Mouse (Mus musculus): ENCODE results near the gene Kif26a.

Gene Kif26a

DNA sequence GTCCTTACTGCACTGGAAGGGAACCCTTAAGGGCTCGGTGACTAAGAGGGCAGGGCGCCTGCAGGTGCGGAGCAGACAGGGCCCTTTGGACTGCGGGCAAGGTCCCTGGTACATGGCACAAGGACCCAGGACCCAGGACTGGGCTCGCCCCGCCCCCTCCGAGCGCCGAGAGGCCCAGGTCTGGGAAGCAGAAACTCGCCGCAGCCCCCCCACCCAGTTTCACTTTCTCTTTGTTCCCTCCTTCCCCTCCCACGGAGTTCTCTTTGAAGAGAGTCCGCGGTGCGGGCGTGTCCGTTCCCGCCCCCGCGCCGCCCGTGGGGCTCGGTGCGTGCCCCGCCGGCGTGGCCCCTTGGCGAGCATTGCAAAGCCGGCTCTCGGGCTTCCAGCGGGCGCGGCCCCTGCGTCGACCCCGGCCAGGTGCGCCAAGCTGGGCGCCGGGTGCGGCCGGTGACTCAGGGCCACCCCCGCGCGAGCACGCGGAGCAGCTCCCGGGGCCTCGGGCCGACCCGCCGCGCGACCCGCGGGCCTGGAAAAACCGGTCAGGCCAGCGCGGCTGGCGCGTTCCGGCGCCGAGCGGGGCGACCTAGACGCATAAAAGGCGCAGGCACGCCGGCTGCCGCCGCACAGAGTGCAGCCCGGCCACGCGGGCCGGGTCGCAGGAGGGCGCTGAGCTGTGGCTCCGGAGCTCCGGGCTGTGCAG, 15.7 kb upstream of the Kif26a start:
- no peak for DNase-seq (ENCODE audit: low spot score in 2 of 2)

GRCm38 (mm10) chr12:112130957-112131356, 15.1 kb upstream of the Kif26a start:
- DNase-seq (ENCODE audit: low spot score in 2 of 2) = no peak

DNA sequence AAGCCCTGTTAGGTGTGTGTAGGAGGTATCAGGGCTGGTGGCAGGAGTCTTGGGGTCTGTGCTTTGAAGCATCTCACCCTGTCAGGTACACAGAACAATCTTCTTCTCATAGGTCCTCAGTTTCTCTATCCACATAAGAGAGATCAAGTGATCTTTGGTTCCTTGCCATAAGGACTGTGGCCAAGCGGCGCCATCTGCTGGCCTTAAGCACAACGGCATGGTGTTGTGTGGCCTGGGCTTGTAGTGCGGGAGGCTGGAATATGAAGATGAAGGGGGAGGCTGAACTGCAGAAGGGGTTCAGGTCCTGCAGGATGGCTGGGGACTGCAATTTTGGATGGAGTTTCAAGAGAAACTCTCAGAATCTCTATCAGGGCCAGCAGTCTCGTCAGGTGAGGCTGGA, 5.8 kb upstream of the Kif26a start:
- DNase-seq (ENCODE audit: low spot score in 2 of 2) = peak; percentile 33 to 39

- no peak for DNase-seq (ENCODE audit: low spot score in 2 of 2)
Observed at GRCm38 (mm10) chr12:112140745-112141144, 5.3 kb upstream of the Kif26a start.

DNA sequence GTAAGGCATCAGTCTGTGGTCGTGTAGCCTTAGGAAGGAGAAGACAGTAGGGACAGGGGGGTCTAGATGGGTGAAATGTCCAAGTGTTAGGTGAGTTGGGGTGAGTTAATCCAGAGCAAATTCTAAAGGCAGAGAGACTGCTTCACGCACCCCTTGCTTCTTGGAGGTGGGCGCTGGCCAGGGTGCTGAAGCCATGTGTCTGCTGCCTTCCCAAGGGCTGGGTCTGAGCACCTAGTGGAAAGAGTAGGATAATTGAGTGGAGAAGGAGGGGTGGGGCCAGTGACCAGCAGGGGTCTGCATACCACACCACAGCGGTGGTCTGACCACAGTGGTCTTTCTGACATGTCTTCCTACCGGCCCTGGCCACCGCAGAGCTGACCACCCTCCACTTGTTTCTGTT, 4.7 kb upstream of the Kif26a start:
- no peak for DNase-seq (ENCODE audit: low spot score in 2 of 2)

DNA sequence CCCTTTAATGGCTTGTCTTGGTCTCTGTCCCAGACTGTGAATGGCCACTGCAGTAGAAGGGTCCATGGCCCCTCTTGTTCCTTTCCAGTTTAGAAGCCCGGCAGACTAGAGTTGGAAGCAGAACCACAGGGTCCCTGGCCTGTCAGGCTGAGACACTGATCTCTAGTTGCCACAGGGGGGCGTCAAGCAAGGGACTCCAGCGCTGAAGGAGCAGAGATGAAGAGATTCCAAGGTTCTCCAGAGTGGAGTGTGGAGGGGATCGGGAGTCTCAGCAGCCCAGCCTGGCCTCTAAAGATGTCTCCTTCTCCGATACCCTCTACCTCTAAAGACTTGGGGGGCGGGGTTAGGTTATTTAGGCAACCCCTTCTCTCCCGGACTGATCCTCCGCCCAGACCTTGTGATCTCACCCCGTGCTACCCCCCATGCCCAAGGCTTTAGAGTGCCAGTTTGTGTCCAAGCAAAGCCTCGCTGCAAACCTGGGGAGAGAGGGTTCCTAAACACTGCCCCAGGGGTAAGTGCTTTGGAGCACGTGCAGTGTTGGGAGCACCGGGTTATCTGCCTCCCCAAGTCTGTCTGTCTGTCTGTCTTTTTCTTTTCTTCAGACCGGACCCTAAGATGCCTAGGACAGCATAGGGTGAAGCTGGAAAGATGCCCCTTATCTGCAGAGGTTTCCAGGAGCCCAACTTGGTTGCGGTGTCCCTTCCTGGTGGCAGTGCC, 2.7 kb upstream of the Kif26a start:
- DNase-seq (ENCODE audit: low spot score in 2 of 2) = no peak

GRCm38 (mm10) chr12:112143833-112144201, 2.2 kb upstream of the Kif26a start:
- no peak for DNase-seq (ENCODE audit: low spot score in 2 of 2)

DNA sequence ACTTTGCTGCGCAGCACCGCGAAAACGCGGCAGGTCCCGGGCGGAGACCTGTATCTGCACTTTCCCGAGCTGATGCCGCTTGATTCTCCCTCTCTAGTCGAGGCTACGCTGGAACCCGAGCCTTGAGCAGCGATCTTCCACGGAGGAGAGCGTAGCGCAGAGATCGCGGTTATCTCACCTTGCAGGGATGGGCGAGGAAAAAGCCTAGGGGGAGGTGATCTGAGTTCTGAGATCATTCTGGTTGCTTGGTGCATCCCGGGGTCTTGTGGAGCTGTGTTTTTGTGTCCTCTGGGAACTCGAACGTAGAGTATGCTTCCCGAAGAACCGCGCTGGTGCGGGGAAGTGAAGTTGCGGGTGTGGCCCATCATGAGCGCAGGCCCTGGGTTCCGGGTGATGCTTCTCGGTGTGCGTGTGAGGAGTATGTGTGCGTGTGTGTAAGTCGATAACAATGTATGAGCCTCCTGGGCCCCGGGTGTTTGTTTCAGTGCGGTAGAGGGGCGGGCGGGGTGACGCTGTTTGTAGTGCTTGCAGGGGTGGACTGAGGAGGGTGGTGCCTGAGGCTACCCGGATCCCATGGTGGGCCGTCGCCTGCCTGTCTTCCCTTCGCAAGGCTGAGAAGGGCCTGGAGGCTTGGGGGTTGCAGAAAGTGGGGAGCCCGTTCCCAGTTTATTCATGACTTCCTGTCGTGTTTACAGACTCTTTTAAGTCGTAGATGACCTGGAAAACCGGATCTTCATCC, 1.5 kb upstream of the Kif26a start:
- DNase-seq (ENCODE audit: low spot score in 2 of 2) = no peak

- DNase-seq (ENCODE audit: low spot score in 2 of 2) = peak; percentile 62 to 65
Observed at GRCm38 (mm10) chr12:112145211-112145874, 665 bp upstream of the Kif26a start.

- DNase-seq (ENCODE audit: low spot score in 2 of 2) = no peak
Observed at GRCm38 (mm10) chr12:112147365-112147764, 1.4 kb downstream of the Kif26a start.

- no peak for DNase-seq (ENCODE audit: low spot score in 2 of 2)
Observed at GRCm38 (mm10) chr12:112150011-112150410, 4.0 kb downstream of the Kif26a start.

- DNase-seq (ENCODE audit: low spot score in 2 of 2) = no peak
Observed at GRCm38 (mm10) chr12:112151244-112151979, 5.4 kb downstream of the Kif26a start.

GRCm38 (mm10) chr12:112151980-112152362, 6.0 kb downstream of the Kif26a start:
- DNase-seq (ENCODE audit: low spot score in 2 of 2) = no peak

DNA sequence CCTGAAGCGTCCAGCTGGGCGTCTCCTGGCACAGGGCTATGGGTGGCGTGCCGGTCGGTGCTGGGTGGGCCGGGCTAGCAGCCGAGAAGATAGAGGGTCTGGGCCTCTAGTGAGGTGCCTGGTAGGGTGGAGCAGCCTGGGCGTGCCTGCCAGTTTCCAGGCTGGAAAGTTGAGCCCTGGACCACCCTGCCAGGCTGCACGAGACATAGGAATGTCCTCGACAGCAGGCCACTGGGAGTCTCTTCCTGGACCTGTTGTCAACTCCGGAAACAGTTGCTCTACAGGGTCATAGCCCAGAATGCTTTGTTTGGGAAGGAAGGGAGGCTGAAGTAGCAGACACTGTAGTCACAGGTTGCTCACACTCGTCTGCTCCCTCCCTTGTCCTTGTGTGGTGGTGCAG, 7.6 kb downstream of the Kif26a start:
- no peak for DNase-seq (ENCODE audit: low spot score in 2 of 2)

DNA sequence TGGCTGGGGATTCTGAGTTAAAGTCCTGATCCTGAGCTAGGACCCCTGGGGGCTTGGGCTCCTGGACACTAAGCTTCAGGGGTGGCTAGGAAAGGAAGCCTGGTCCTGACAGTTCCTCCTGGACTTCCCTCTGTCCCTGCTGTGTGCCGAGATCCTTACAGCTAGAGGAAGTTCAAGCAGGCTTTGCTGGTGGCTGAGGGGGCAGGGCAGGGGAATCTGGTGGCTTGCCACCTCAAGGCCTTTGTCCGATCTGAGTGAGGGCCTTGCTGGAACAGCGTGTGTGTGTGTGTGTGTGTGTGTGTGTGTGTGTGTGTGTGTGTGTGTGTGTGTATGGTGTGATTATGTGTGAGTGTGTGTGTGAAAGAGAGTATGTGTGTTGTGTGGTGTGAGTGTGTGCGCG, 8.5 kb downstream of the Kif26a start:
- DNase-seq (ENCODE audit: low spot score in 2 of 2) = no peak

DNA sequence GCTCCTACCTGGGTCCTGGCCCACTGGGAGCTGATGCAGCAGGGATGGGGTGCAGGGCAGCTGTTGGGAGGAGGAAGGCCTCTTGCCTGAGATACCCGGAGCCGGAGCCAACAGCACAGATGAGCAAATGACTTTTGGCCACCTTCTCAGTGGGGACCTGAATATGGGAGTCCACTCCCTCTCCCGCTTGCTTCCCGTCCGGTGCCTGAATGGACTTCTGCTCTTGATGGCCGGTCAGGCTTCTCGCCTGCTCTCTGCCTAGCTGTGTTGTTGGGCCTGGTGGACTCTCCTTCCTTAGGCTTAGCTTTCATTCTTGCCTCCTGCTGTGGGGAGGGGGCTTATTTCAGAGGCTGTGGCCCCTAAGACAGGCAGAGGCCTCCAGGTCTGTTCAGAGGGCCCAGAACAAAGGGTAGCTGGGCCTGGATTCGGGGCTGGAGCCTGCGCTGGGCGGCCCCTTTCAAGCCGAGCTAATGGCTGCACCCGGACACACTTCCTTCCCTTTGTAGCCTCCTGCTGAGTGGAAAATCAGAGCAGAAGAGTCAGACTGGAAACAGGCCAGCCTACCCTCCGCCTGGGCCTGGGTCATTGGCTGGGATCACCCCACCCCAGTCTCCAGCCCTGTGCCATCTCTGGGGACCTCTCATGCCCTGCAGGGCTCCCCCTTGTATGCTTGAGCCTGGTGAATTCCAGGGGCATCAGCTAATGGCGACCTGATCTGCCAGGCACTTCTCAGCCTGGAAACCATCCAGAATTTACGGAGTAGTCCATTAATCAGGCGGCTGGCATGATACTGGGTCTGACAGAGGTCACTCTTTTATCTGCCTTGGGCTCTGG, 9.4 kb downstream of the Kif26a start:
- no peak for DNase-seq (ENCODE audit: low spot score in 2 of 2)

DNA sequence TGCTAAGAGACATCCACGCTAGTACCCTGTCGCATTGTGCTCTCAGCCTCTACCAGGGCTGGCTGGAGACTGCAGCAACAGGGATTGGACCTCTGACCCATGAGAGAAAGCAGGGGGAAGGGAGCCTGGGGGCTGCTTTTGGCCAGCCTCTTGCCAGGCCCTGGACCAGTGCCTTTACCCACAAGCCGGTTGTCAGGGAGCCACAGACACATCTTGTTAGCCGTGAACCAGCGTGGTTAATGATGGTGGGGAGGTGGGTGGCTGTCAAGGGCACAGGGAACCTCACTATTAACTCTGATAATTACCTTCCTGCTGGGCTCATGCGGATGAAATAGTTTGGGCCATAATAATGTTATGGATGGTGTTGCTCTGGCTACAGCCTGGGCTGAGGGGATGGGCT, 10.8 kb downstream of the Kif26a start:
- no peak for DNase-seq (ENCODE audit: low spot score in 2 of 2)

DNA sequence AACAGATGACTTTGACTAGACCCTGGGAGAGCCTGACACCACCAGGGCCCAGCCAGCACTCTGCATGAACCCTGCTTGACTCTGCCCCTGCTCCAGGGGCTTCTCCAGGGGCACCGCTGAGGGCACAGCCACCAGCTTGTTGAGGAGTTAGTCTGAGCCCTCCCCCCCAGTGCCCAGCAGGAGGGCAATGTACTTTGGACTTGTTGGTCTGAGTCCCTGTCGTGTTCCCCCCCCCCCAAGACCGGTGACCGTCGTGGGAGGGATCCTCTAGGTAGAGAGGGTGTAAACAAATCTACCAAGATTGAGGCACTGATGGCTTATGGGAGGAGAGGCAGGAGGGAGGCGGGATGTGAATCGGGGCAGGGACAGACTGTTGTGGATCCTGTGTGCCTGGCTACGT, 12.2 kb downstream of the Kif26a start:
- no peak for DNase-seq (ENCODE audit: low spot score in 2 of 2)

- no peak for DNase-seq (ENCODE audit: low spot score in 2 of 2)
Observed at GRCm38 (mm10) chr12:112158784-112159183, 12.8 kb downstream of the Kif26a start.

DNA sequence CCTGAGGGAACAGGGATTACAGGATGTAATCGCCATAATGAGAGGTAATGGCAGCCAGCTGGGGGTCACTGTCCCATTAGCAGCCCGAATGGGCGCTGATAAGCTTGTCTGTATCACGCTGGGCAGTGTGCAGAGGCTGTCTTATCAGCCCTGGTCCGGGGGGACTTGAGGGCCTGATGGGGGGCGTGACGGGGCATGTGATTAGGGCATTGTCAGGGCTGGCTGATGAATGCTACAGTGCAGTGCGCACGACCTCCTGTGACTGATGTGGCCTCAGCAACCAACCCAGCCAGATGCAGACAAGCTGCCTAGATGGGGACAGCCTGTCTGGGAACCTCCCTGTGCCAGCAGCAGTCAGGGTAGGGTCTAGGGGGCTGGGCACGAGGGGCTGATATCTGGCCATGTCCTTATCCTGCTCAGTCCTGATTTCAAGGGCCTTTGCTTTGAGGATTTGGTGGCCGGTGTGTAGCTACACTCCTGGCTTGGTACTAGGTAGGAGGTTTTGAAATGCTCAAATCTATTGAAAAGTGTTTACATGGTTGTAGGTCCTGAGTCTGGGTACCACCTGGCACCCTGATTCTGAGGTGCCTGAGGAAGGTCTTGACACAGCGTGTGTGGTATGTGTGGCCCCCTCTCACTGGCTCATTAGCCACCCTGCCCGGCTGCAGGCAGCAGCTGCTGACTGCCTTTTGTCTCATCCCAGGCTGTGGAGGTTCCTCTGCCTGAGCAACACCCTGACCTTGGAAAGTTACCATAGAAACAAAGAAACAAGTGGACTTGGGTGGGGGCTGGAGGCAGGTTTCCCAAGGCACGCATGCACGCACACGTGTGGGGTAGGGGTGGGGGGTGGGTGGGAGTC, 18.2 kb downstream of the Kif26a start:
- DNase-seq (ENCODE audit: low spot score in 2 of 2) = no peak
